Mouse (Mus musculus) gastrocnemius, adult 8-10 months (tissue): ENCODE measurements around the gene Dhx58. TPM values are rescaled to one million over a fixed set of nuclear protein-coding genes. Genes with fewer than 3 reads are reported as not detected.

Experiments
- DNase-seq, 2 experiments: peaks; one replicate each; pipeline ENCODE4 v3.0.0; 2022; ENCODE audit warnings: low spot score in 2 of 2
- total RNA-seq, 4 experiments: library from RNA; stranded (reverse); gene quantifications; 2 replicates each; pipeline ENCODE4 v1.2.4; 2022

Gene Dhx58
- total RNA-seq, 4 experiments from 2014 or later, result 0.27 to 0.70 (median 0.28) TPM

GRCm38 (mm10) chr11:100646265-100646664 is 57.8 kb downstream of the Dhx58 start:
- no peak for DNase-seq

Other genes starting within 250 kb of the Dhx58 start
- gene Klhl11, start 231.5 kb downstream of the Dhx58 start, total RNA-seq, result 1 to 10 TPM; 2.6 to 4.1 (median 3.0) TPM
- 1 to 10 TPM; 6.9 to 8.5 (median 8.0) TPM for gene Acly, start 176.3 kb downstream of the Dhx58 start, total RNA-seq
- under 1 TPM; 0.09 to 0.51 (median 0.24) TPM for gene Ttc25, start 158.7 kb downstream of the Dhx58 start, total RNA-seq
- gene Cnp, start 129.4 kb downstream of the Dhx58 start, total RNA-seq, result 1 to 10 TPM; 2.3 to 5.5 (median 4.2) TPM
- 10 to 100 TPM; 18.1 to 18.9 (median 18.6) TPM for gene Nkiras2, start 85.0 kb downstream of the Dhx58 start, total RNA-seq
- 100 to 1,000 TPM in 2 of 4 experiments, 10 to 100 TPM in 2; 79.4 to 106 (median 95.5) TPM for gene Dnajc7, start 84.1 kb downstream of the Dhx58 start, total RNA-seq
- gene Zfp385c, start 11.8 kb downstream of the Dhx58 start, total RNA-seq, result under 1 TPM in 2 of 4 experiments, not detected in 2; 0.11 to 0.58 TPM
- 10 to 100 TPM in 2 of 4 experiments, 1 to 10 TPM in 2; 9.0 to 11.1 (median 10.1) TPM for gene Kat2a, start 8.2 kb upstream of the Dhx58 start, total RNA-seq
- gene Hspb9, start 9.6 kb upstream of the Dhx58 start, total RNA-seq, result not detected
- gene Rab5c, start 33.9 kb upstream of the Dhx58 start, total RNA-seq, result 10 to 100 TPM; 41.4 to 50.9 (median 42.2) TPM
- gene Kcnh4, start 55.7 kb upstream of the Dhx58 start, total RNA-seq, result not detected
- gene Hcrt, start 58.7 kb upstream of the Dhx58 start, total RNA-seq, result not detected
- 1 to 10 TPM; 4.3 to 8.2 (median 5.7) TPM for gene Ghdc, start 66.7 kb upstream of the Dhx58 start, total RNA-seq
- 100 to 1,000 TPM; 136 to 186 (median 155) TPM for gene Stat5b, start 146.5 kb upstream of the Dhx58 start, total RNA-seq
- 10 to 100 TPM; 10.9 to 16.8 (median 11.0) TPM for gene Stat5a, start 155.1 kb upstream of the Dhx58 start, total RNA-seq
- gene Stat3, start 235.3 kb upstream of the Dhx58 start, total RNA-seq, result 10 to 100 TPM; 32.9 to 41.1 (median 37.5) TPM